Mouse (Mus musculus): Measurements from ENCODE around the gene Gm20388.
A peak's percentile ranks its signal among the peaks of the same experiment; 100 is the strongest.

The Gm20388 gene

GRCm38 (mm10) chr8:120485551-120486476 lies 575.2 kb downstream of the Gm20388 start:
- DNase-seq = peak in 1 of 2 experiments; percentile 21

- peak; percentile 73 to 77 for DNase-seq
Observed at GRCm38 (mm10) chr8:120486477-120487376, 576.1 kb downstream of the Gm20388 start.

GRCm38 (mm10) chr8:120487377-120487728 lies 576.7 kb downstream of the Gm20388 start:
- DNase-seq = no peak

GRCm38 (mm10) chr8:120487729-120488510 lies 577.3 kb downstream of the Gm20388 start:
- DNase-seq = peak; percentile 83 to 85

- DNase-seq = peak; percentile 73 to 76
Observed at GRCm38 (mm10) chr8:120488636-120489131, 578.0 kb downstream of the Gm20388 start.

- peak; percentile 79 for DNase-seq
Observed at GRCm38 (mm10) chr8:120489142-120489754, 578.6 kb downstream of the Gm20388 start.

- DNase-seq = peak; percentile 72 to 73
Observed at GRCm38 (mm10) chr8:120489771-120490281, 579.2 kb downstream of the Gm20388 start.

- peak in 1 of 2 experiments; percentile 48 for DNase-seq
Observed at GRCm38 (mm10) chr8:120490354-120491141, 579.9 kb downstream of the Gm20388 start.

- no peak for DNase-seq
Observed at GRCm38 (mm10) chr8:120491166-120491793, 580.6 kb downstream of the Gm20388 start.

- DNase-seq = peak in 1 of 2 experiments; percentile 27
Observed at GRCm38 (mm10) chr8:120492193-120492880, 581.7 kb downstream of the Gm20388 start.

- peak in 1 of 2 experiments; percentile 22 for DNase-seq
Observed at GRCm38 (mm10) chr8:120492881-120493220, 582.2 kb downstream of the Gm20388 start.

- peak in 1 of 2 experiments; percentile 22 for DNase-seq
Observed at GRCm38 (mm10) chr8:120493508-120494464, 583.1 kb downstream of the Gm20388 start.

- peak; percentile 63 to 80 for DNase-seq
Observed at GRCm38 (mm10) chr8:120494903-120495302, 584.3 kb downstream of the Gm20388 start.

- no peak for DNase-seq
Observed at GRCm38 (mm10) chr8:120495461-120495860, 584.8 kb downstream of the Gm20388 start.

GRCm38 (mm10) chr8:120496478-120496877 lies 585.8 kb downstream of the Gm20388 start:
- DNase-seq = no peak

GRCm38 (mm10) chr8:120497503-120497946 lies 586.9 kb downstream of the Gm20388 start:
- DNase-seq = peak in 1 of 2 experiments; percentile 22

GRCm38 (mm10) chr8:120498349-120498831 lies 587.7 kb downstream of the Gm20388 start:
- peak in 1 of 2 experiments; percentile 46 for DNase-seq
